Mouse (Mus musculus): Measurements from ENCODE around the gene Pfdn2. TPM values are rescaled to one million over a fixed set of nuclear protein-coding genes. Genes with fewer than 3 reads are reported as not detected.

Gene Pfdn2
- total RNA-seq, 2 experiments from 2014 or later = 154 to 163 TPM

DNA sequence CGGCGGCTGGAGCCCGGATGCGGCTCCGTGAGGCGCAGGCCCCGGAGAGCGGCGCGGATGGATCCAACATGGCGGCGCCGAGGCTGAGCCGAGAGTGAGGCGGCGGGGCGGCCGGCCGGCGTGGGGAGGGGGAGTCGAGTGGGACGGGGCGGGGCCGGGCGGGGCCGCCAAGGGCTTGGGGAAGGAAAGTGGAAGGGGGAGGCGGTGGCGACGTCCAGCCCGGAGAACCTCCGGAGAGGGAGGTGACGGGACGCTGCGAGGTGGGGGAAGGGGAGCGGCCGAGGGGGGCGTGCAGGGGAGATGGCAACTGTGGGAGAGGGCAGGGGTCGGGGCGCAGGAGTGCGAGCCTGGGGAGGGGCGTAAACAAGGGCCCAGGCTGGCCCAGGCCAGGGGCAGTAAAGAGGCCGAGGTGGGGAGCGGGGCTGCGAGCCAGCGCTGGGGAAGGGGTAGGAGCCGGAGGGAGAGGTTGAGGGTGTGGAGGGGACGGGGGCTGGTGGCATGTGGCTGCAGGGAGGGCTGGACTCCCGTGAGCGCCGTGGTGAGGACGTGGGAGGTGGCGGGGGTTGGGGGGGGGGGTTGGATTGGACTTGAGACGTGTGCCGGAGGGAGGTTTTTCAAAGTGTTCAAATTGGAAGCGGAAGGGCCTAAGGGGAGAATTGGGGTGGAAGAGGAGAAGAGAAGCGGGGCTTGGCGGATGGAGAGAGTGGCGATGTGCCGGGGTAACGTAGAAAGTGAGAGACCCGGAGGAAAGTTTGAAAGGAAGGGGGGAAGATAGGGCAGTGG lies 15.8 kb upstream of the Pfdn2 start:
- no peak for TF ChIP-seq CTCF (conservative IDR thresholded peaks at IDR 0.05)
- Histone ChIP-seq H3K27ac (peak overlapping the region; percentile 94), H3K4me3 (peak overlapping the region; percentile 95)
- no peak for DNase-seq (ENCODE audit: low spot score in 2 of 2)

DNA sequence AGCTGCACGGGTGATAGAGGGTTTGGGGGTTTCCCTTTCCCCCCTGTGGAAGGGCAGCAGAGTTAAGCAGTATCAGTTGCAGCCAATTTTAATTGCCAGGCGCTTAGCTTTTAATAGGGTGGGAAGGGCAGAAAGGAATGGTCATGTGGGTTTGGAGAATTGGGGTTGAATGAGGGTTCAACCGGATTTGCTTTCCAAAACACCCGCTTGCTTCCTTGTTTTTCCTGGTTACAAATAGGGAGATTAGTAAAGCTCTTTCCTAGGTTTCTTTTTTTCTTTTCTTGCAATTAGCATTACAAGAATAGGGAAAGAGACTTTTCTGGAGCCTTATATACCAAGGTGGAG lies 15.3 kb upstream of the Pfdn2 start:
- TF ChIP-seq CTCF (conservative IDR thresholded peaks at IDR 0.05) = no peak
- Histone ChIP-seq H3K27ac (peak overlapping the region; percentile 94), H3K4me3 (peak overlapping the region; percentile 95)
- DNase-seq (ENCODE audit: low spot score in 2 of 2) = no peak

DNA sequence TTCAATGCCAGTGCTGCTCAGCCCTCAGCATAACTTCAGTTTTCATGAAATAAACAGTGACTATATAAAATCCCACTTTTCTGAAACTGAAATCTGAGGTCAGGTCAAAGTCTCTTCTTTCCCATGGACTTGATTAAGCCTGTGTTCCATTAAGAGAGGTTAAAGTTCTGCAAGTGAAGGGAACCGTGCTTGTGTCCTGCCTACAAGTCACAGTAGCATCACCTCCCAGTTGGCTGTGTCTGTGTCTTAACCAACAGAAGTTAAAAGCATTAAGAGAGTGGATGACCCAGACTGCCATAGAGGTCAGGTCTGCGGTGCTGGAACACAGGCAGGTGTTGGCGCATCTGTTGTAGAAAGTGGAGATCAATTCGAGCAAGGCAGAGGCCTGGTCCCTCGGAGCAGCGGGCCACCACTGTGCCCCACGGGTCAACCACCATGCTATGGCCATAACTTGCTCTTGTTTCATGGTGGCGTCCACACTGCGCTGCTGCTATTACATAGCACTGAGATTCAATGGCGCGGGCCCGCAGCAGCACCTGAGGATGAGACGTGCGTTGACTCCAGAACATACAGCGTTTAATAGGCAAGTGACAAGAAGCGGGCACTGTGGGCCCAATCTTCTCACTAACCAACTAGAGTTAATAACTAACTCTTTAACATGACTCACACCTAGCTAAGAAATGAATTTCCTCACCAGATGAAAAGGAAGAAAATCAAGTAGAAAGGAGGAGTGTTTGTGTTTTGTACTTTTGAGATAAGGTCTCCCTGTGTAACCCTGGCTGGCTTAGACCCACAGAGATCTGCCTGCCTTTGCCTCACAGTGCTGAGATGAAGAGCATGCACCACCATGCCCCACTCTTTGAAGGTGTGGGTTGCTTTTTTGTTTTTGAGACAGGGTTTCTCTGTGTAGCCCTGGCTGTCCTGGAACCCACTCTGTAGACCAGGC lies 2.9 kb upstream of the Pfdn2 start:
- TF ChIP-seq CTCF (conservative IDR thresholded peaks at IDR 0.05) = no peak
- no peak overlapping the region for H3K27ac ChIP-seq
- no peak for DNase-seq (ENCODE audit: low spot score in 2 of 2)
- no peak overlapping the region for H3K4me3 ChIP-seq

DNA sequence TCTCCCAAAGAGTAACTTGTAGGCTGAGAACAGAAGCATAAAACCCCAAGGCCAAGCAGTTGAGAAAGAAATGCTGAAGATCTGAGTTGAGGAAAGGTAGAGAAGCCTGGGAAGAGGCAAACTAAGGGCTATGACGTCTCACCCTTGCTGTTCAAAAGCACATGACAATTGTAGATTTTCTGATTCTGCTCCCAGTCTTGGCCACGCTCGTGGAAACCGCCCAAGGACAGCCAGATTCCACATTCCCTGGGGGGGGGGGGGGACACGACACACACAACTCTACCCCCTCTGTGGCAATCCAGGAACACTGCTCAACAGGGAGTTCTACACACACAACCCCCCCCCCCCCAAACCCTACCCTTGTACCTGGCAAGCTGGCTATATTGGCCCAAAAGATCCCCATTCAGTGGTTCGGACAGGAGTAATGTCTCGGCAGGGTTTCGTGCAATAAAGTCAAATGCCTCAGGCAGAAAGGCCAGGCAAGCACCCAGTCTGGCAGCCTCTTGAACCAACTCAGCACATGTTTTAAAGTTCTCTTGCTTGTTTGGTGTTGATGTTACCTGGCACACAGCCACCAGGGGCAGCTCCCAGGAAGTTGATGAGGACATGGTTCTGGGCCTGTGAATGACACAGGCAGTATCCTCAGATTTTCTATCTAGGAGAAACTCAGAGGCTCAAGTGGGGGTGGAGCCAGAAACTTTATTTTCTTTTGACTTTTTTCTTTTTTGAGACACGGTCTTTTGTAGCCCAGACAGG lies 1.4 kb upstream of the Pfdn2 start:
- DNase-seq (ENCODE audit: low spot score in 2 of 2) = no peak
- Histone ChIP-seq H3K4me3 (peak overlapping the region; percentile 96), H3K27ac (no peak overlapping the region)
- TF ChIP-seq CTCF (conservative IDR thresholded peaks at IDR 0.05) = no peak

DNA sequence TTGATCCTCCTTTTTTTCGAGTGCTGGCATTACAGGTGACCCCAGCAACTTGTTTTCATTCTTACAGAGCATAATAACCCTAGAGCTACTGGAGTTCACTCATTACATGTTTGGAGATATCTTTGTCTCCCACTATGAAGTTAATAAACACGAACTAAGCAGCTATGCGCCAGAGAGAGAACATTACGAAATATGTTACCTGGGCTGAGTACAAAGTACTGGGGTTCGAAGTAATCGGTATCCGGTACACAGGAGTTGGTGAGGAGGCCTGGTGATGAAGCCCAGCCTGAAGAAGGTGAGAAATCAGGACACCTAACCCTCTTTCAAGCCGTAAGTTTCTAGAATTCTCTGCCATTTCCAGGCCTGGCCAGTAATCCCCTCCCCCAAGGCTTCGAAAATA lies 755 bp upstream of the Pfdn2 start:
- no peak for TF ChIP-seq CTCF (conservative IDR thresholded peaks at IDR 0.05)
- Histone ChIP-seq H3K4me3 (peak overlapping the region; percentile 96), H3K27ac (peak overlapping the region; percentile 86)
- DNase-seq (ENCODE audit: low spot score in 2 of 2) = no peak

DNA sequence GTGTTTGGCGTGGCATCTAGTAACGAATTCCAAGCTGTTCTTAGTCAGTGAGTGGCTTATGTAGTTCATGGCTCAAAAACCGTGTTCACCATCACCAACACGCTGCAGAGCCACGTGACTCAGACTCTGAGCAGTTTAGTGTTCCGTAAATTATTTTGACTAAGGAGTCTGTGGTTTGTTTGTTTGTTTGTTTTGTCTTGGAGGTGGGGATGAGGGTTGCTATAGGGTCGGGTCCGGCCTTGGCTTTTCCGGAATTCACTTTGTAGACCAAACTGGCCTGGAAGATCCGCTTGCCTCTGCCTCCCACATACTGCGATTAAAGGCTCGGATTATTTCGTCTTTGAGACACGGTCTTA lies 603 bp downstream of the Pfdn2 start:
- no peak for DNase-seq (ENCODE audit: low spot score in 2 of 2)
- TF ChIP-seq CTCF (conservative IDR thresholded peaks at IDR 0.05) = no peak

DNA sequence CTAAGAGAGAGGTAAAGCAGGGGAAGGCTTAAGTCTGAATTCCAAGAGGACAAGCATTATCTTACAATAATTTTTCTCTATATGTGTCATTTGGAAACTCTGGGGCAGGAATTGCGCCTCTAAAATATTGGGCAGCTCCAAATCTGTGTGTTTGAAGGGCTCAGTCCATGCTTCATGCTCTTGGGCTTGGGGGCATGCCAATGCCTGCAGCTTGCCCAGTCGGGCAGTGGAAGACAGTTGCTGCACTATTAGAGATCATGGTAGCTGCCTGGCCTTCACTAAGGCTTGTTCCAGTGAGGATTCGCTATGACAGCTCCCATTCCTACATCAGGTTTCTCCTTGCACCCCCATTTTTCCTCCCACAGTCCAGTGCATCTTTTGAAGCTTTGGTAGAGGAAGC lies 3.2 kb downstream of the Pfdn2 start:
- DNase-seq (ENCODE audit: low spot score in 2 of 2) = no peak
- Histone ChIP-seq H3K4me3 (no peak overlapping the region), H3K27ac (no peak overlapping the region)
- no peak for TF ChIP-seq CTCF (conservative IDR thresholded peaks at IDR 0.05)

More for the DNA sequence above, 603 bp downstream of the Pfdn2 start:
- H3K4me3 ChIP-seq = peak overlapping the region; percentile 96
- peak overlapping the region; percentile 86 for H3K27ac ChIP-seq

DNA sequence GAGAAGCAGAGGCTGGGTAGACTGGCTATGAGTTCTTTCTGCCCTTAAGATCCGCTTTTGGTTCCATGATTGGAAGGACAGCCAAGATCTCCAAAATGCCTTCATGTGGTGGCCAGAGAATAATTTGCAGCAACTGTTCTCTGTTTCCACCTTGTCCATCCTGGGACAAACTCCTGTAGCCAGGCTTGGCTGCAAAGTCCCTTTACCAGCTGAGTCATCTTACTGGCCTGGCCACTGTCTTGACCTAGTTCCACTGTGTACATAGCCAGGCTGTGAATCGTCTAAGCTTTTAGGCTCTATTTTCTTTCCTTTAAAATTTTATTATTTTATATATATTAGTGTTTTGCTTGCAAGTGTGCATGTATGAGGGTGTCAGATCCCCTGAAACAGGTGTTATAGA lies 3.7 kb downstream of the Pfdn2 start:
- DNase-seq (ENCODE audit: low spot score in 2 of 2) = no peak
- Histone ChIP-seq H3K27ac (no peak overlapping the region), H3K4me3 (no peak overlapping the region)
- no peak for TF ChIP-seq CTCF (conservative IDR thresholded peaks at IDR 0.05)

DNA sequence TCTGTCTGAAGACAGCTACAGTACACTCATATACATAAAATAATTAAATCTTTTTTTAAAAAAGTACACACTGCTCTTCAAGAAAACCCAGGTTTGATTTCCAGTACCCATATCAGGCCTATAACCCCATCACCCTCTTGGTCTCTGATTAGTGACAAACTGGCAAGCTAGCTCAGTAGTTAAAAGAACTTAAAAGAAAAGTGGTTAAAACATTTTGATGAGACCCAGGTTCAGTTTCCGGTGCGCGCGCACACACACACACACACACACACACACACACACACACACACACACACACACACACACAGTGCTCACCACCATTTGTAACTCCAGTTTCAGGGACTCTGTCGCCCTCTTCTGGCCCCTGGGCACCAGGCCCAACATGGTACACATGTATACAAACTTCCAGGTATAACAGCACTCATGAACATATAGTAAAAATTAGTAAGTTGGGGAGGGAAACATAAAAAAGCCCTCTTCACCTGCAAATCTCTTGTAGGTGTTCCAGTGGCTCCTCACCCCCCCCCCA lies 10.4 kb downstream of the Pfdn2 start:
- Histone ChIP-seq H3K4me3 (no peak overlapping the region), H3K27ac (no peak overlapping the region)
- no peak for DNase-seq (ENCODE audit: low spot score in 2 of 2)
- TF ChIP-seq CTCF (conservative IDR thresholded peaks at IDR 0.05) = peak; percentile 40

DNA sequence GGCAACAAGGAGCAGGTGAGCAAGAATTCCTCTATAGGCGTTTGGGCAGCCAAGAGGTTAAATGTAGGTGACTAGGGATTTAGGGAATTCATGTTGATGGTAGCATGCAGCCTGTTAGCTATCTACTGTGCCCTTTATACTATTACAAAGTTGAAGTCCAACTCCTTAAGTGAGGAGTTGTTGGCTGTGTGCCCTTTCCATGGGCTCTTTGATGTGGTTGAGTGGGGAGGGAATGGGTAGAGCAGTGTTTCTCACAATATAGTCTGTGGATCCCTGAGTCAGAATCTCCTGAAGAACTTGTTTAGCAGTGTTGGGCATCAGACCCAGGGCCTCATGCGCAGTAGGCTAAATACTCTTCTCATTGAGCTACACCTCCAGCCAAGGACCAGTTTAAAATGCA lies 11.3 kb downstream of the Pfdn2 start:
- no peak overlapping the region for H3K4me3 ChIP-seq
- no peak overlapping the region for H3K27ac ChIP-seq
- DNase-seq (ENCODE audit: low spot score in 2 of 2) = no peak
- no peak for TF ChIP-seq CTCF (conservative IDR thresholded peaks at IDR 0.05)

DNA sequence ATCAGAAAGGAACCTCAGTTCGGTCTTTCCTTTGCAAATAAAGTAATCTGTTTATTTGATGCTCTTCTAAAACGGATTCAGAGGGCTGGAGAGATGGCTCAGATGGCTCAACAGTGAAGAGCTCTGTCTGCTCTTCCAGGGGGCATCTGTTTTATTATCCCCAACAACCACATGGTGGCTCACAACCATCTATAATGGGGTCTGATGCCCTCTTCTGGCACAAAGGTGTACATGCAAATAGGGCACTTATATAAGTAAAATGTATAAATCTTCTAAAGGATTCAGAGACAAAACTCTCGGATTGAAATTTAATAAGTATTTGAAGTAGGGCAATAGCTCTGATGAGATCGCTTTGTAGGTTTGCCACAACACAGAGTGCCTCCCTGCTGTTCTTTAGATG lies 13.0 kb downstream of the Pfdn2 start:
- TF ChIP-seq CTCF (conservative IDR thresholded peaks at IDR 0.05) = peak; percentile 81
- H3K27ac ChIP-seq = peak overlapping the region; percentile 97
- DNase-seq (ENCODE audit: low spot score in 2 of 2) = peak in 1 of 2 experiments; percentile 53
- no peak overlapping the region for H3K4me3 ChIP-seq

DNA sequence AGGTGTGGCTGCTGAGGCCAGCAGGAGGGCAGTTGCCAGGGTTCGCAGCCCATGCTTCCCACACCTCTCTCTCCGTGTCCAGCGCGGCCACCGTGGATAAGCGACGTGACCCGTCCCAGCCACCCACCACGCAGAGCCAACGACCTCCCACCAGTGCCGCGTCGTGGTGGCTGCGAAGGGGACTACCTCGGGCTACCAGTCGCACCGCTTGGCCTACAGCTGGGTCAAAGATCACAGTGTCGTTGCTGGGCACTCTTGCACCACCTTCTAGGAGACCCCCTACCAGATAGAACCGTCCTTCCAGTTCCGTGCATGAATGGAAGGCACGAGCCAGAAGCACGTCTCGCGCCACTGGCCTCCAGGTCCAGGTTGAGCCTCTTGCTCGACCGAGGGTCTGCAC lies 14.8 kb downstream of the Pfdn2 start:
- no peak for TF ChIP-seq CTCF (conservative IDR thresholded peaks at IDR 0.05)
- H3K4me3 ChIP-seq = peak overlapping the region; percentile 73
- peak in 1 of 2 experiments; percentile 18 for DNase-seq (ENCODE audit: low spot score in 2 of 2)
- H3K27ac ChIP-seq = peak overlapping the region; percentile 97

DNA sequence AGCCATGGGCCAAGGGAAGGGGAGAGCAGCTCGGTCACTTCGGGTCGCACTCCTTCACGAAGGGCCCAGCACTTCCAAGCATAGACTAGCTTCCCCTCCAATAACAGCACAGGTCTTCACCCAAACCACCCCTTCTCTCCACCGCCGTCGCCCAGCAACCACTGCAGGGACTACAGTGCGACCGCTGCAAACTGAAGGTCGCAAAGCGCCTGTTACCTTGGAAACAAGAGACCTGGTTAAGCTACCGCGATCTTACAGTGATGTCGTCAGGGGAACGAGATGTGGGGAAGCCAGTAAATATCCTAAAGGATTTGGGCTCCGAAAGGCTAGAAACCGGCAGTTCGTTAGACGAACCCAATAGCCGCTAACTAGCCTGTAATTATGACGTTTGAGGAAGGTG lies 15.2 kb downstream of the Pfdn2 start, which contains the start of gene Klhdc9:
Gene Klhdc9 (minus strand): TSS at position 143 of the 400 bp plus-strand sequence.
- no peak for TF ChIP-seq CTCF (conservative IDR thresholded peaks at IDR 0.05)
- peak within 1 kb of the TSS; percentile 73 for H3K4me3 ChIP-seq
- DNase-seq (ENCODE audit: low spot score in 2 of 2) = peak; percentile 91 to 92
- H3K27ac ChIP-seq = peak within 1 kb of the TSS; percentile 97

All from layer of hippocampus, adult 2 months (tissue).